Mouse (Mus musculus): Measurements from ENCODE around the gene Ltbp4. TPM values are rescaled to one million over a fixed set of nuclear protein-coding genes. Genes with fewer than 3 reads are reported as not detected.
A peak's percentile ranks its signal among the peaks of the same experiment; 100 is the strongest.

Gene Ltbp4
- total RNA-seq, 2 experiments from 2014 or later, result 207 to 236 TPM

DNA sequence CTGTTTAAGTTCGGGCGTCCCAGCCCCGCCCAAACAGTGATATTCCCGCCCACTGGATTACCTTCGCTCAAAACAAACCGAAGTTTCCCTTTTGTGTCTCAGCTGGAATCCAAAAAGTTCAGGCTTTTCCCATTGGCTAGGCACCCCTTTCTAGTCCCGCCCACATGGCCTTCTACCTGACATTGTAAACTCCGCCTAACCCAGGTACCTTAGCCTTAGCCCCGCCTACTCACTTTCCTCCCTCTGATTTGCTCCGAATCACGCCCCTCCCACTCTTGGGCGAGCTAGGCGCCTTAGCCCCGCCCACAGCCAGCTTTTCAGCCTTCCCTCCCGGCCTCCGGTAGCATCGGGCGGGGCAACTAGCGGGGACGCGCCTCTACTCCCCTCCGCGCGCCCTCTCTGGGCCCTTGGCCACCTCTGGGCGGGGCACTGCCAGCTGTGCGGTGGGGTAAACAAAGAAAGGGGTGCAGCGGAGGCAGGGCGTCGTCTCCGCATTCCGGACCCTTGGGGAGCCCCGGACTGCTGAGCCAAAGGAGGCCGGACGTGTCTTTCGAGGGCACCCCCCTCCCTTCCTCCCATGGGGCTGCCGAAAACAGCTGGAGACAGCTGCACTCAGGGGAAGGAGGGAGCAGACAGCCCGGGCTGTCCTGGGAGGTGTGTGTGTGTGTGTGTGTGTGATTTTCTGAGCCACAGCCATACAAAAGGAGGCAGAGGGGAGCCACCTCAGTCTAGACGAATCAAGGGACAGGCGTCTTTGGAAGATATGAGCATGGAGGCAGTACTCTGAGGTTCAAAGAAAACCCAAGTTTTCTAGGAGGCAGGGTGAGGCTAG is 6.6 kb downstream of the Ltbp4 start:
- peak; percentile 93 to 96 for DNase-seq
- intact Hi-C loops (cut with DNase I), result loop anchor here (10.0 kb wide), 2 partner anchors 354 to 1044 kb away; partner anchors contain the start of genes Plekhg2 and Zfp607b

DNA sequence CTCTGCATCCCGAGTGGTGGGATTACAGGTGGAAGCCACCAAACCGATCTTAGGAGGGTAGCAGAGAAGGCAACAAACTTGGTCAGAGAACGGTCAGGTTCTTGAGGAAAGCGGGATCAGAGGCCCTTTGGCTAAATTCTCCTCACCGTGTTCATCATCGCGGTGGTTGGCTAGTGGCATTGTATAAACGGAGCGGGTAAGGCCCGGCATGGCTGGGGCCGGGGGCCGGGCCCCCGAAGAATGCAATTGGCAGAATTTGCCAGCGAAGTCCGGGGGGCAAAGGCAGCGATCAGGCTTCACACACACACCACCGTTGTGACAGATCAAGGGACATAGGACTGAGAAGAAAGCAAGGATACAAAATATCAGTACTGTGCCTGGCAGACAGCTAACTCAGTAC is 7.5 kb downstream of the Ltbp4 start:
- intact Hi-C loops (cut with DNase I), result loop anchor here (1.0 to 10.0 kb wide), 3 partner anchors 28 to 1045 kb away; partner anchors contain the start of genes Plekhg2 and Zfp607b
- DNase-seq, result no peak

- DNase-seq, result peak; percentile 86 to 91
- intact Hi-C loops (cut with DNase I), result loop anchor here (1.0 kb wide), 1 partner anchor 27 kb away; no protein-coding TSS in a partner anchor
Observed at GRCm38 (mm10) chr7:27329326-27329947, 8.1 kb downstream of the Ltbp4 start.

DNA sequence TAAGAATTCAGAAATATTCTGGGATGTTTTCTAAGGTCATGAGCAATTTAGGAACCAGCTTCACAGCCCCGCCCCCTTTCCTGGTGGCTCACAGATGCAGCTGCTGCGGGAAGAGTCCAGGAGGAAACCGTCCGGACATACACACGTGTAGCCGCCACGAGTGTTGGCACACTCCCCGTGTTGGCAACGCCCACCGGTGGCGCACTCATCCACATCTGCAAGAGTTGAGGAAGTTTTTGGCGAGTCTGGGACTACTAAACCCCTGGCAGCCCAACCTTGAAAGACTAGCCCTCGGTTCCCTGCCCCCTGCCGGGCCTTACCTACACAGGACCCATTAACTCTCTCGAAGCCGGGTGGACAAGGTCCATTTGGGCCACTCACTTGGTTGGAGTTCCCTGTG is 8.8 kb downstream of the Ltbp4 start:
- DNase-seq, result peak; percentile 68 to 73
- intact Hi-C loops (cut with DNase I), result loop anchor here (1.0 kb wide), 1 partner anchor 26 kb away; no protein-coding TSS in a partner anchor

DNA sequence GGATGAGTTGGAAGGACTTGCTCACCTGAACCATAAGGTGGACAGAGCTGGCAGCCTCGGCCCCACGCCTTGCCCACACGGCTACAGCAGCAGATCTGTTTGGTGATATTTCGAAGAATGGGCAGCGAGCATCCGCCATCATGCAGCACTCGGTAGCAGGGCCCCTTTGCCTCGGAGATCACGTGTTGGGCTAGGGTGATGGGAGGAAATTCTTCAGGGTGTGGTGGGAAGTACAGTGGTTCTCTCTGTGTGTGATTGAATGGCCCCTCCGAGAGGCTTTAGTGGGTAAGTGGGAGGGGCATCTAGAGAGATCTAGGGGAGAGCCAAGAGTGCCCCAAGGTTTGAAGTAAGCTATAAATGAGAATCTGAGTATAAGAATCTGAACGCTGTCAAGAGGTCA is 9.3 kb downstream of the Ltbp4 start:
- intact Hi-C loops (cut with DNase I), result no loop called here
- no peak for DNase-seq

DNA sequence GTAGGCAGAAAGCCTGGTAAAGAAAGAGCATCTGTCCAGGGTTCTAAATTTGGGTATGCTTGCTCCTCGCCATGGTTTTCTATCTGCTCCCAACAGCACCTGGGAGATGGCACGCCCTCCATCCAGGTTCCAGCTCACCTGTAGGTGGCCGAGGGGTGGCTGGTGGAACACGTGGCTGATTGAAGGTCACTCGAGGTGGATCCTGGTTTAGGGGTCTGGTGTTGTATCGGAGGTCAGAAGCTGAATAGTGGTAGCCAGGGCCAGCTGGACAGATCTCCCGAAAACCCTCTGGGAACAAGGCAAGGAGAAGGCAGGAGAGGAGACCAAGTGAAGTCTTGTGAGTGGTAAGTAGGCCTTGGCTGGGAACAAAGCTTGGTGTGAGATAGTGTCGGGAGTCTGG is 10.0 kb downstream of the Ltbp4 start:
- no peak for DNase-seq
- intact Hi-C loops (cut with DNase I), result no loop called here

DNA sequence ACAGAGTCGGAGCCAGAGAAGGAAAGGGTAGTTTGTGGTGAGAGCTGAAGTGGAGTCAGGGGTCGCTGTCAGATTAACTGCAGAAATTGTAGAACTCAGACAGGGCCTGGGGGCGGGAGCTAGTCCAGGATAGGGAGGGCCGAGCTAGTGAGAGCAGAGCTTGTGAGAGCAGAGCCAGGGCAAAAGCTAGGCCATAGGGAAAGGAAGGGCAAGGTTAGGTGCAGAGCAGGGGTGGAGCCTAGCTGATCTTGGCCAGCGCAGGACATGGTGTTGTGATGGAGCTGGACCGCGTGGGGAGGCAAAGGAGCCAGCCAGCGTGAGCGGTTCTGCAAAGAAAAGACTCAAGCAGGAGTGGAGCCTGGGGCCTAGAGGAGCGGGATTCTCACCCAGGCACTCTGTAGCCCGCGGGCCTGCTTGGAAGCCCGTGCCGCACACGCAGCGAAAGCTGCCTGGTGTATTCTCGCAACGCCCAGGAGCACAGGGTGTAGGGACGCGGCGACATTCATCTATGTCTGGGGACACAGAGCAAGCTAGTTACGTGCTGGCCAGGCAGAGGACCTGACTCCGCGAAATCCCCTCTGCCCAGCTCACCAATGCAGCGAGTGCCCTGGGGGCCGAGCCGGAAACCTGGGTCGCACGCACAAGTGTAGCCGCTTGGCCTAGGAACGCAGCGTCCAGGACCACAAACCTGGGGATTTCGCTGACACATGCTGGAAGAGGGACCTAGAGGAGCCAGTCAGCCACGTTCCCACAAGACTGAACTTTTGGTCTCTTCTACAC is 11.2 kb downstream of the Ltbp4 start:
- intact Hi-C loops (cut with DNase I), result no loop called here
- peak; percentile 49 to 56 for DNase-seq

GRCm38 (mm10) chr7:27325697-27326096 is 11.8 kb downstream of the Ltbp4 start:
- intact Hi-C loops (cut with DNase I), result no loop called here
- DNase-seq, result peak; percentile 78 to 84

DNA sequence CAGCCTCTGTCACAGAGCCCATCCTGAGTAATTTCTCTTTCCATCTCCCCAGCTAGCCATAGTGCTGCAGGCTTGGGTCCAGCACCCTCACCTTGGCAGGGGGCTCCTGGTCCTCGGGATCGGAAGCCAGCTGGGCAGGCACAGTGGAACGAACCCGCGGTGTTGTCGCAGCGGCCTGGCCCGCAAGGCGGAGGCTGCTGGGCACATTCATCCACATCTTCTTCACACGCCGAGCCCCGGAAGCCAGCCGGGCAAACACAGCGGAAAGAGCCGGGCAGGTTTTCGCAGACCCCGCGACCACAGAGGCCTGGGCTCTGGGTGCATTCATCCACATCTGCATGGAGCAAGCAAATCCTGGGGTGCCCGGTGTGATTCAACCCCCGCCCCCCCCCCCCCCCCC is 12.6 kb downstream of the Ltbp4 start:
- no peak for DNase-seq
- intact Hi-C loops (cut with DNase I), result no loop called here

- intact Hi-C loops (cut with DNase I), result no loop called here
- no peak for DNase-seq
Observed at GRCm38 (mm10) chr7:27324161-27324560, 13.3 kb downstream of the Ltbp4 start.

DNA sequence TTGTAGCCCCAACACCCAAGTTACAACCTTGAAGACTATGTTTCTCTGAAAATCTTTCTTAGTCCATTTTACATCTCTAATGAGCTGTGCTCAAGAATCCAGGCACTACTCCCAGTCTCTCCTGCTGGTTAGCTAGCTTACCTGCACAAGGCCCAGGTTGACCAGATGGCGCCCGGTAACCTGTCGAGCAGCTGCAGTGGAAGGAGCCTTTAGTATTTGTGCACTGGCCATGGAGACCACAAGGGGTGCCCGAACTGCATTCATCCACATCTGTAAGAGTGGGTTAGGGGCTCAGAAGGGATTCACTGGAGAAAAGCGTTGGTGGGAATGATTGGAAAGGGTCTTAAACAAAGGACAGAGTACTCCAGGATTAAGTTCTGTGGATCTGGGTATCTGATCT is 14.5 kb downstream of the Ltbp4 start:
- intact Hi-C loops (cut with DNase I), result no loop called here
- no peak for DNase-seq

- intact Hi-C loops (cut with DNase I), result no loop called here
- no peak for DNase-seq
Observed at GRCm38 (mm10) chr7:27322291-27322690, 15.2 kb downstream of the Ltbp4 start.

DNA sequence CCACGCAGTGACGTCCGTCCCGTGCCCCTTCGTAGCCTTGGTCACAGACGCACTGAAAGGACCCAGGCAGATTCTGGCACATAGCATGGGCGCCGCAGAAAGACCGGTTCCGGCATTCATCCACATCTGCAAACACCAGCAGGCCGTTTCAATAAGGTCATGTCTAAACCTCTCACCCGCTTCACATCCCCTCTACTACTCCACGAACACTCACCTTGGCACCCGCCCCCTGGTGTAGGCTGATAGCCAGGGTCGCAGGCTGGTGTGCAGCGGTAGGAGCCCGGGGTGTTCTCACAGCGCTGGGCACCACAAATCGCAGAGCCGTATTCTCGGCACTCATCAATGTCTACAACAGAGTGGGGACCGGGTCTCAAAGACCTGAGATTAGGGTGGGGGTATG is 18.1 kb downstream of the Ltbp4 start:
- intact Hi-C loops (cut with DNase I), result no loop called here
- no peak for DNase-seq

DNA sequence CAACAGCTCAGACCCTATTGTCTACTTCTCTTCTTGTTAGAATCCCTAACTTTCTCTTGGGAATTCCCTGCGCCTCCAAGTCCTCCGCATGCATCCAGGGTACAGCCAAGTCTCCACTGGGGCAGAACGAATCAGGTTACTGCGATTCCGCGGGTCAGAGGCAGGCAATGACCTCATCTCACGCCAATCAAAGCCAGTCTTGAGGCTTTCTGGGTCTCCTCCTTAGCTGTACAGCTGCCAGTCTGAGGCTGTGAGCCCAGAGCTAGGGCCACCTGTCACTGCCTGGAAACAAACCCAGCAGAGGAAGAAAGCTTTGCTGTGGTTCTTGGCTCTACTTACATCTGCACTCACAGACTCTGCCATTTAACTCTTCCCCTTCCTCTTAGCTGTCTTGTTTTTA is 21.5 kb downstream of the Ltbp4 start:
- intact Hi-C loops (cut with DNase I), result no loop called here

DNA sequence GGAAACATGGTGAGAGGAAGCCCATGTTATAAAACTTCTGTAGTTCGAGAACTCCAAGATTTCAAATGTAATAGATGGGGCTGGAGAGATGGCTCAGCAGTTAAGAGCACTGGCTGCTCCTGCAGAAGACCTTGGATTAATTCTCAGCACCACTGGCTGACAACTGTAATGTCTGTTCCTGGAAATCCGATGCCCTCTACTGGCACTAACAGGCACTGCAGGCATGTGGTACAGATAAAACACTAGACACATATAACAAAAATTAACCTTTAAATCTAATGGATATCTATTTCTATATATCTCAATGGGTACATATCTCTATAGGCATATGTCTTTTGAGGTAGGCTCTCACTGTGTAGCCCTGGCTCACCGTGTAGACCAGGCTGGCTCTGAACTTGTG is 23.1 kb downstream of the Ltbp4 start:
- no peak for DNase-seq
- intact Hi-C loops (cut with DNase I), result no loop called here

More for the DNA sequence above, 21.5 kb downstream of the Ltbp4 start:
- peak; percentile 50 to 52 for DNase-seq

GRCm38 (mm10) chr7:27311651-27312284 is 25.7 kb downstream of the Ltbp4 start:
- no peak for DNase-seq
- intact Hi-C loops (cut with DNase I), result no loop called here

DNA sequence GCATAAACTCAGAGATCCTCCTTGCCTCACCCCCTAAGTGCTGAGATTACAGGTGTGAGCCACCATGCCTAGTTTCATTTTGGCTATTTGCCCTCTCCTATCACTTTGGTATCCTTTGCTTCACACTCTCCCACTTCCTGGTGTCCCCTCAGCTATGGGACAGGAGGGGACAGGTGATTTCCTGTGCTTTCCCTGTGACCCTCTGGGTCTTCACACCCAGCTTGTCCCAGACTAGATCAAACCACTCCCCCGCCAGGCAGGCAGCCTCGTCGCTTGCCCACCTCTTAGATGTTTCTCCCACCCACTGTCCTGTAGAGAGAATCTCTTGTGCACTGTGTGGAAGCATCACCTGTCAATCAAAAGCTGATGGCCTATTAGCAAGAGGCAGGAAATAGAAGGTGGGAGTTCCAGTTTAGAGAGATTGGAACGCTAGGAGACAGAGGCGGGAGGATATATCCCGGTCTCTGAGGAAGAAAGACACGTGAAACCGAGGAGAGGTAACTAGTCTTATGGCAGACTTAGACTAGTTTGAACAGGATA is 26.4 kb downstream of the Ltbp4 start:
- DNase-seq, result no peak
- intact Hi-C loops (cut with DNase I), result no loop called here

- DNase-seq, result peak; percentile 57 to 64
Observed at GRCm38 (mm10) chr7:27310306-27310705, 27.2 kb downstream of the Ltbp4 start.

DNA sequence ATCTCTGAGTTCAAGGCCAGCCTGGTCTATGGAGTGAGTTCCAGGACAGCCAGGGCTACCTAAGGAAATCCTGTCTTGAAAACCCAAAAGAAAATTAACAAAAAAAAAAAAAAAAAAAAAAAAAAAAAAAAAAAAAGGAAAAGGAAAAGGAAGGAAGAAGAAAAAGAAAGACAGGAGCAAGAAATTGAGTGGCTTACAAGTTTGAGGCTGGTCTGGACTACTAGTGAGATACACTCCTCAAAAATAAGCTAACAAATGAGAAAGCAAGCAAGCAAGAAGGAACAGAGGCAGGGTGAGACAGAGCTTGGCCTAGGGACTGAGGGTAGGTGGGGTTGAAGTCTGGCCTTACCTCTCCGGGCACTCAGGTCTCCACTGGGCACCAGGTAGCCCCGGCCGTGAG is 27.7 kb downstream of the Ltbp4 start:
- no peak for DNase-seq
- intact Hi-C loops (cut with DNase I), result no loop called here

More at GRCm38 (mm10) chr7:27310306-27310705, 27.2 kb downstream of the Ltbp4 start:
- intact Hi-C loops (cut with DNase I), result no loop called here
